Mouse (Mus musculus): ENCODE measurements around the gene Abcb10.

Gene Abcb10

DNA sequence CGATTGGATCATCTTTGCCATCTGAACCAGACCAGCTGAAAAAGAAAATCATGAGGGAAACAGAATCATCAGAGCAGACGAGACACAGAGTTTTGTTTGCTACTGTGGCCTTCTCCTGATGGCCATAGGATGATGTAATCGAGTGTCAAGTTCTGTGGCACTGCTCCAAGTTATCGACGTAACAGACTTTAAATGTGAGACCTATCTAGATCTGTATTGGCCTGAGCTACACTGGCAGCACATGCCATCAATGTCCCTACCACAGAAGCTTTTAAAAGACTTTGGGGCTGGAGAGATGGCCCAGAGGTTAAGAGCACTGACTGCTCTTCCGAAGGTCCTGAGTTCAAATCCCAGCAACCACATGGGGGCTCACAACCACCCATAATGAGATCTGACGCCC lies 80.3 kb downstream of the Abcb10 start:
- no peak for DNase-seq (ENCODE audit: low read depth, low spot score)
